Mouse (Mus musculus) megakaryocyte, embryonic 14.5 days (primary cell): Measurements from ENCODE around the gene Elovl2.

ENCODE experiments used
- FLI1 ChIP-seq: IDR thresholded peaks from 2 replicates; pipeline ENCODE4 v1.6.1; 2012; ENCODE audit warnings: low read length, inconsistent platforms, mixed read lengths
- GATA1 ChIP-seq: IDR thresholded peaks from 3 replicates; pipeline ENCODE4 v1.6.1; 2012; ENCODE audit warnings: mixed read lengths, low read length, inconsistent platforms, borderline replicate concordance

DNA sequence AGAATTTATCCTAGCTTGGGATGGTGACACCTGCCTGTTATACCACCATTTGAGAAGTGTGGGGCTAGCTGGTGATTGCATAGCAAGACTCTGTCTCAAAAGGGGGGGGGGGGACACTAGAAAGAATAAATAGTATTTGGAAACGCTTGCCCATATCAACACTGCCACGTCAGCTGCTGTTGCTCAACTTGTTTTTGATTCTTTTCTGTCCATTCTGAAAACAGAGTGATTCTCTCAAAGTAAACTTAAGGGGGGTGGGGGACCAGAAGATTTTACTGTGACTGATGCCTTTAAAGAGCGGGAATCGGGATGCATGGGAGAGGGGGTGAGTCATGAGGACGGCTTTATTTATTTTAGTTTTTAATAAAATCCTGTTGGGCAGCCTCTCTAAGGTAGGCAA lies 6.3 kb upstream of the Elovl2 start:
- TF ChIP-seq GATA1, result no peak
- no peak for TF ChIP-seq FLI1
